Mouse (Mus musculus) ES-Bruce4 (cell line): Measurements from ENCODE around the gene Cuta.
"Not testable (repeated sequence)": the region's sequence is repeated elsewhere in the genome, so short reads cannot be mapped to it uniquely, and the experiment has no call there.

ENCODE experiments used
- CTCF ChIP-seq: IDR thresholded peaks from one replicate; pipeline ENCODE4 v1.8.1; 2011; ENCODE audit warnings: low read depth, low read length
- POLR2A ChIP-seq: IDR thresholded peaks from one replicate; pipeline ENCODE4 v1.8.1; 2011; ENCODE audit warnings: low read length; ENCODE audit not compliant: insufficient read depth

GRCm38 (mm10) chr17:26917560-26917959 is 21.8 kb downstream of the Cuta start:
- TF ChIP-seq CTCF, POLR2A: not testable (repeated sequence)
